27 mouse cellular contexts compared by ENCODE assay signal in genomic region chr15:10917312-10917660, GRCm38 (mm10). TPM values are rescaled to one million over a fixed set of nuclear protein-coding genes. Genes with fewer than 3 reads are reported as not detected.
"Had no signal": no experiment of that assay in that cellular context is flagged by ENCODE, and none has a peak within 500 bp of the region (broad histone marks: within the 10 kb centered on the region; RNA-seq: fewer than 3 reads in every experiment).

No protein-coding gene starts in this region.

- DNase-seq: forebrain, postnatal 0 days; gastrocnemius, postnatal 14 days; gastrocnemius, postnatal 36 days; heart, adult 18-20 months; heart, postnatal 10 days; heart, postnatal 36 days; kidney, adult 11 months; kidney, adult 8-10 months; kidney, postnatal 10 days; layer of hippocampus, adult 9-11 months; layer of hippocampus, postnatal 36 days; left cerebral cortex, postnatal 4 days; liver, embryonic 13.5 days had no signal

- H3K9me3 ChIP-seq: heart, embryonic 10.5 days; hindbrain, embryonic 13.5 days; hindbrain, embryonic 15.5 days; limb, embryonic 13.5 days; limb, embryonic 15.5 days; liver, embryonic 13.5 days had no signal

- H3K4me2 ChIP-seq: heart, embryonic 12.5 days; hindbrain, embryonic 13.5 days; hindbrain, embryonic 15.5 days; limb, embryonic 13.5 days; limb, embryonic 15.5 days; liver, embryonic 11.5 days; liver, embryonic 13.5 days had no signal

- ATAC-seq: forebrain, postnatal 0 days; hindbrain, postnatal 0 days; intestine, embryonic 16.5 days had no signal

- H3K9ac ChIP-seq: forebrain, postnatal 0 days; heart, embryonic 12.5 days; hindbrain, embryonic 13.5 days; hindbrain, embryonic 15.5 days; limb, embryonic 13.5 days; limb, embryonic 15.5 days; liver, embryonic 13.5 days had no signal

- H3K27ac ChIP-seq: heart, embryonic 10.5 days; hindbrain, embryonic 13.5 days; hindbrain, embryonic 15.5 days; hindbrain, postnatal 0 days; limb, embryonic 13.5 days; limb, embryonic 15.5 days; liver, embryonic 13.5 days had no signal

- H3K27me3 ChIP-seq: hindbrain, embryonic 13.5 days; hindbrain, embryonic 15.5 days; limb, embryonic 15.5 days had no signal

- H3K4me3 ChIP-seq: heart, embryonic 10.5 days; heart, embryonic 12.5 days; hindbrain, embryonic 13.5 days; hindbrain, embryonic 15.5 days; limb, embryonic 13.5 days; limb, embryonic 15.5 days; liver, embryonic 13.5 days had no signal

- H3K4me1 ChIP-seq: heart, embryonic 10.5 days; heart, embryonic 12.5 days; hindbrain, embryonic 13.5 days; hindbrain, embryonic 15.5 days; limb, embryonic 13.5 days; limb, embryonic 15.5 days; liver, embryonic 13.5 days had no signal

- H3K36me3 ChIP-seq: heart, embryonic 10.5 days; heart, embryonic 12.5 days; hindbrain, embryonic 13.5 days; hindbrain, embryonic 15.5 days; limb, embryonic 13.5 days; limb, embryonic 15.5 days; liver, embryonic 13.5 days had no signal

RNA-seq across cellular contexts. Expression of gene C1qtnf3, which starts 34.8 kb away (rescaled TPM):
- total RNA-seq: heart, adult 18-20 months; heart, adult 8-10 months; hematopoietic stem cell, adult 5-6 weeks; layer of hippocampus, adult 18-20 months; layer of hippocampus, postnatal 36 days; left cerebral cortex, adult 18-20 months; left cerebral cortex, postnatal 25 days had no signal
